Mouse (Mus musculus) liver, embryonic 14.5 days (tissue): Measurements from ENCODE around the gene Leng8. TPM values are rescaled to one million over a fixed set of nuclear protein-coding genes. Genes with fewer than 3 reads are reported as not detected.

ENCODE experiments used
- ATAC-seq: fragments of 200-750 bp; cut with Nextera tagmentation; 2 replicates; pipeline ENCODE4 v1.8.0; 2017; ENCODE audit warnings: moderate number of reproducible peaks, mild to moderate bottlenecking, moderate library complexity; ENCODE audit not compliant: insufficient read depth
- DNase-seq, 3 experiments: peaks; one replicate each; pipeline ENCODE4 v3.0.0-alpha.2; 2012 to 2013; ENCODE audit warnings: low read depth in 3 of 3, low spot score in 3 of 3
- H3K27ac ChIP-seq: fragments of 300-500 bp; sonication (generic); 2 replicates; pipeline ENCODE4 v1.5.1; 2014; ENCODE audit warnings: moderate library complexity, mild to moderate bottlenecking, control low read depth, inconsistent platforms
- H3K27me3 ChIP-seq: fragments of 300-500 bp; sonication (generic); 2 replicates; pipeline ENCODE4 v1.6.1; 2014; ENCODE audit warnings: mild to moderate bottlenecking, low read length, moderate library complexity; ENCODE audit not compliant: control insufficient read depth, insufficient read depth
- H3K36me3 ChIP-seq: fragments of 300-500 bp; sonication (generic); replicated peaks from 2 replicates; pipeline ENCODE4 v1.6.1; 2014; ENCODE audit warnings: low read depth; ENCODE audit not compliant: control insufficient read depth, insufficient read depth
- H3K4me1 ChIP-seq, 2 experiments: fragments of 200-500 bp in 1 of 2; fragments of 300-500 bp in 1 of 2; sonication (generic) in 1 of 2; replicated peaks; 2 replicates each; pipeline ENCODE4 v1.6.1; 2012 to 2014; ENCODE audit warnings: antibody characterized with exemption in 1 of 2, inconsistent platforms in 1 of 2, low read length in 1 of 2; ENCODE audit not compliant: control insufficient read depth in 2 of 2, insufficient read depth in 2 of 2
- H3K4me2 ChIP-seq: fragments of 300-500 bp; sonication (generic); 2 replicates; pipeline ENCODE4 v1.6.1; 2014; ENCODE audit warnings: low read depth, mild to moderate bottlenecking, control low read depth, moderate library complexity
- H3K4me3 ChIP-seq, 2 experiments: fragments of 200-500 bp in 1 of 2; fragments of 300-500 bp in 1 of 2; sonication (generic) in 1 of 2; 2 replicates each; pipeline ENCODE4 v1.5.1; 2012 to 2014; ENCODE audit warnings: low read depth in 2 of 2, low read length in 2 of 2, mild to moderate bottlenecking in 2 of 2, control low read depth in 1 of 2, inconsistent platforms in 1 of 2, moderate library complexity in 1 of 2; ENCODE audit not compliant: insufficient read depth in 1 of 2
- H3K9ac ChIP-seq: fragments of 300-500 bp; sonication (generic); replicated peaks from 2 replicates; pipeline ENCODE4 v1.6.1; 2014; ENCODE audit warnings: mild to moderate bottlenecking, control low read depth, moderate library complexity
- H3K9me3 ChIP-seq: fragments of 300-500 bp; sonication (generic); 2 replicates; pipeline ENCODE4 v1.6.1; 2016; ENCODE audit warnings: low read length, mixed read lengths; ENCODE audit not compliant: control insufficient read depth
- CTCF ChIP-seq: IDR thresholded peaks from 2 replicates; pipeline ENCODE4 v1.5.1; 2016; ENCODE audit warnings: antibody characterized with exemption, low read depth, control low read depth
- EP300 ChIP-seq: IDR thresholded peaks from 2 replicates; pipeline ENCODE4 v1.6.1; 2016; ENCODE audit warnings: antibody characterized with exemption, low read depth
- WGBS: fragments of 180-500 bp; shearing (Covaris S2); extraction: QIAGEN DNeasy Blood & Tissue Kit; methylation state at CpG from one replicate; pipeline ENCODE4 v1.1.7; 2014; ENCODE audit not compliant: insufficient replicate concordance; 5-methylcytosine and 5-hydroxymethylcytosine counted together
- polyA plus RNA-seq, 2 experiments: library from polyadenylated mRNA; depleted of rRNA in 1 of 2; stranded (reverse) in 1 of 2; unstranded in 1 of 2; fragments of >200 nt; fragmentation: Nextera tagmentation in 1 of 2; extraction: Ambion mirVana in 1 of 2; gene quantifications; 2 replicates each; pipeline versions ENCODE4 v1.2.1 to v1.2.3; 2012 to 2014

Leng8 gene
- polyA plus RNA-seq, 2 experiments, result 12.5 to 52.6 TPM

GRCm38 (mm10) chr7:4098301-4098700 is 38.5 kb upstream of the Leng8 start:
- no peak for TF ChIP-seq CTCF
- TF ChIP-seq EP300, result no peak
- DNase-seq (no peak), ATAC-seq (no peak)
- no peak overlapping the region for H3K4me2 ChIP-seq
- no peak overlapping the region for H3K4me3 ChIP-seq
- H3K9me3 ChIP-seq, result no peaks in the 10 kb centered on the region
- no peak overlapping the region for H3K27ac ChIP-seq
- H3K36me3 ChIP-seq, result no peaks in the 10 kb centered on the region
- no peaks in the 10 kb centered on the region for H3K4me1 ChIP-seq
- no peak overlapping the region for H3K9ac ChIP-seq
- 53% methylated on average over 2 of the region's 2 CpGs for WGBS
- no peaks in the 10 kb centered on the region for H3K27me3 ChIP-seq

DNA sequence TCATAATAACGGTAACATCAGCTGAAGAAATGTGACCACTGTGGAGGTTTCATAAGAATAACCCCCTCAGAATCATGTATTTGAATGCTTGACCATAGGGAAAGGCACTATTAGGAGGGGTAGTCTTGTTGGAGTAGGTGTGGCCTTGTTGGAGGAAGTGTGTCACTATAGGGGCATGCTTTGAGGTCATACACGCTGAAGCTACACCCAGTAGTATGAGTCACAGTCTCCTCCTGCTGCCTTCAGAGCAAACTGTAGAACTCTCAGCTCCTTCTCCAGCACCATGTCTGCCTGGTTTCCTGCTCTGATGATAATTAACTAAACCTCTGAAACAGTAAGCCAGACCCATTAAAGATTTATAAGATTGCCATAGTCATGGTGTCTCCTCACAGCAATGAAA is 38.0 kb upstream of the Leng8 start:
- H3K27ac ChIP-seq, result no peak overlapping the region
- TF ChIP-seq EP300, result no peak
- TF ChIP-seq CTCF, result no peak
- H3K4me3 ChIP-seq, result no peak overlapping the region
- no peak overlapping the region for H3K4me2 ChIP-seq
- no peaks in the 10 kb centered on the region for H3K9me3 ChIP-seq
- H3K9ac ChIP-seq, result no peak overlapping the region
- ATAC-seq (no peak), DNase-seq (no peak)
- WGBS, result 36% methylated on average over 2 of the region's 2 CpGs
- no peaks in the 10 kb centered on the region for H3K27me3 ChIP-seq
- H3K36me3 ChIP-seq, result no peaks in the 10 kb centered on the region
- H3K4me1 ChIP-seq, result no peaks in the 10 kb centered on the region

GRCm38 (mm10) chr7:4101144-4101543 is 35.7 kb upstream of the Leng8 start:
- Histone ChIP-seq H3K9ac (no peak overlapping the region), H3K27ac (no peak overlapping the region), H3K4me1 (no peaks in the 10 kb centered on the region), H3K4me2 (no peak overlapping the region), H3K4me3 (no peak overlapping the region), H3K36me3 (no peaks in the 10 kb centered on the region), H3K9me3 (no peaks in the 10 kb centered on the region), H3K27me3 (no peaks in the 10 kb centered on the region)
- TF ChIP-seq EP300 (no peak), CTCF (no peak)
- DNase-seq (no peak), ATAC-seq (no peak)
- WGBS, result 56% methylated on average over 5 of the region's 5 CpGs

DNA sequence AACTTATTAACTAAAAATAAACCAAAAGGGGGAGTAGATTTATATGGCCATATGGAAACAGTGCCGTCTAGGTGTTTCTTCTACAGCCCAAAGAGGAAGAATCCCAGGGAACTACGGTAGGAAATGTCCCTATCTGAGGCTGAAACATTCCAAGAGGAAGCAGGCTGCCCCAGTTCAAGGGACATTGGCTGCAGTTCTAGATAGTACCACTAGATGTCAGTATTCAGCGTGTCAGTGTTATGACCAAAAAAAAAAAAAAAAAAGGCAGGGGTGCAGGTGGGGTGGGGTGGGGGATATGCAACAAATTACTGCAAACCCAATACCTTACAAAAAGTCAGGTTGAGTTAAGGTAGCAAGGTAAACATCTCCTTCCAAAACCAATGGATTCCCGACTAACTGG is 33.4 kb upstream of the Leng8 start:
- Histone ChIP-seq H3K9me3 (no peaks in the 10 kb centered on the region), H3K36me3 (no peaks in the 10 kb centered on the region), H3K4me2 (no peak overlapping the region), H3K4me3 (no peak overlapping the region), H3K27me3 (no peaks in the 10 kb centered on the region), H3K27ac (no peak overlapping the region), H3K9ac (no peak overlapping the region), H3K4me1 (no peaks in the 10 kb centered on the region)
- 6% methylated on average over 4 of the region's 4 CpGs for WGBS
- no peak for TF ChIP-seq EP300
- peak; percentile 76 for TF ChIP-seq CTCF
- DNase-seq (peak in 1 of 3 experiments; percentile 28), ATAC-seq (no peak)

- Histone ChIP-seq H3K27ac (no peak overlapping the region), H3K9ac (no peak overlapping the region), H3K4me3 (no peak overlapping the region), H3K4me1 (no peaks in the 10 kb centered on the region), H3K9me3 (no peaks in the 10 kb centered on the region), H3K4me2 (no peak overlapping the region), H3K27me3 (no peaks in the 10 kb centered on the region), H3K36me3 (no peaks in the 10 kb centered on the region)
- WGBS, result 43% methylated on average over 3 of the region's 3 CpGs
- DNase-seq (no peak), ATAC-seq (no peak)
- TF ChIP-seq EP300, result no peak
- TF ChIP-seq CTCF, result no peak
These were observed 25.1 kb upstream of the Leng8 start for GRCm38 (mm10) chr7:4111766-4112165.
